Comparison of ENCODE assay signal across 8 mouse cellular contexts in the genomic region with DNA sequence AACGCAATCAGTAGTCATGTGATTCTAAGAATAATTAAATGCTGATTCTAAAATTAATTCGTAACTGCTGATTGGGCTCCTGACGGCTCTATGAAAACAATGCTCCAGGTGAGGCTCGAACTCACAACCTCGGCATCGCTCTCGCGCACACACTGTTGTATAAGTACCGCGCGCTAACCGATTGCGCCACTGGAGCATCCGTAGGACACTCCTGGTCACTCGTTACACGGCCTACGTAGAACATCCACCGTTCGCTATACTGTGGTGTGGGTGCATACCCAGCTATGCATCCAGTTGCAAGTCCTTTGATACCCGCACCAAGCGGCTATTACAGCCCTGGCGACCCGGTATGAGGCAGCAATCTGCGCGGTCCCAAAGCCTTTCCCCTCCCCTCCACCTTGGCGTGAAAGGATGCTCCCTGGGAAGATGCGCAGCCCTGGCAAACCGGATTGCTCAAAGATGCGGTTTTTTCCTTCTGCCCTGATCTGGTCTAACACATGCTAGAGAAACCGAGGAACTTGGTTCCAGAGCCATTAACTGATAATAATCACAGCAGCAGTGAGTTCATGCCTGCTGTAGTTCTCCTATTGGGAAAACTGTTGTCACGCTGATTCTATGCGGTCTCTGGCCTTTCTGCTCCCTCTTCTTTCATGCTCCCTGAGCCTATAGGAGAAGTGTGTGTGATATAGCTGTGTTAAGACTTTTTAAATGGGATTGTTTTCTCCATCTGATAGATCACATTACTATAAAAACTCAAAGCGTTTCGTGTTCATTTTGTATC. TPM values are rescaled to one million over a fixed set of nuclear protein-coding genes. Genes with fewer than 3 reads are reported as not detected.
DNase-seq lines count a peak whose midpoint lies in the region; ATAC-seq and TF ChIP-seq lines count a peak whose summit lies in the region.

No protein-coding gene starts in this region.

- H3K27ac ChIP-seq in heart, embryonic 16.5 days (ENCODE audit: low read length), result no peak overlapping the region
- no peak overlapping the region for H3K27ac ChIP-seq in cortical plate, adult 2 months (ENCODE audit: insufficient read depth, low read length)
- no peak overlapping the region for H3K27ac ChIP-seq in hindbrain, embryonic 12.5 days
- H3K27ac ChIP-seq in limb, embryonic 13.5 days, result no peak overlapping the region

- no peaks in the 10 kb centered on the region for H3K9me3 ChIP-seq in heart, embryonic 16.5 days (replicated peaks; ENCODE audit: control insufficient read depth, low read length)
- H3K9me3 ChIP-seq in hindbrain, embryonic 12.5 days (replicated peaks), result no peaks in the 10 kb centered on the region
- no peaks in the 10 kb centered on the region for H3K9me3 ChIP-seq in limb, embryonic 13.5 days

- ATAC-seq in heart, embryonic 16.5 days (replicated peaks; ENCODE audit: extremely low read depth, insufficient read depth, low FRiP score), result no peak; the same call in 1 of the 2 replicates
- ATAC-seq in hindbrain, embryonic 12.5 days (ENCODE audit: low FRiP score), result peak; percentile 93
- ATAC-seq in limb, embryonic 13.5 days (ENCODE audit: low FRiP score, low read depth), result peak; percentile 64; the same call in 1 of the 2 replicates

- peak overlapping the region; percentile 37 for H3K4me3 ChIP-seq in heart, embryonic 16.5 days (ENCODE audit: low read length)
- H3K4me3 ChIP-seq in cortical plate, adult 2 months (ENCODE audit: insufficient read depth, low read length), result peak overlapping the region; percentile 49
- peak overlapping the region; percentile 32 for H3K4me3 ChIP-seq in hindbrain, embryonic 12.5 days
- H3K4me3 ChIP-seq in limb, embryonic 13.5 days, result peak overlapping the region; percentile 31

- no peak for DNase-seq in heart, postnatal 4 days
- DNase-seq in retina, postnatal 1 day, result peak; percentile 65
- DNase-seq in ovary, adult 18-20 months (ENCODE audit: low spot score), result no peak
- DNase-seq in urinary bladder, postnatal 36 days (ENCODE audit: low spot score in 2 of 2), result no peak

- 0 out of 2 replicates have a peak, but pooled peaks cover 2% of the 10 kb centered on the region for H3K4me1 ChIP-seq in heart, embryonic 16.5 days (ENCODE audit: control insufficient read depth, insufficient read depth, low read length)
- H3K4me1 ChIP-seq in cortical plate, adult 2 months (ENCODE audit: control insufficient read depth, insufficient read depth, low read length), result no peaks in the 10 kb centered on the region
- peaks cover 2% of the 10 kb centered on the region; the same call in 1 of the 2 replicates for H3K4me1 ChIP-seq in hindbrain, embryonic 12.5 days
- 0 out of 2 replicates have a peak, but pooled peaks cover 5% of the 10 kb centered on the region for H3K4me1 ChIP-seq in limb, embryonic 13.5 days

- WGBS in heart, embryonic 16.5 days, result 4% methylated on average over 34 of the region's 34 CpGs
- WGBS in hindbrain, embryonic 12.5 days, result 2% methylated on average over 34 of the region's 34 CpGs
- 2% methylated on average over 34 of the region's 34 CpGs for WGBS in limb, embryonic 13.5 days

- no peaks in the 10 kb centered on the region for H3K36me3 ChIP-seq in heart, embryonic 16.5 days (ENCODE audit: control insufficient read depth, insufficient read depth)
- no peaks in the 10 kb centered on the region for H3K36me3 ChIP-seq in hindbrain, embryonic 12.5 days
- H3K36me3 ChIP-seq in limb, embryonic 13.5 days, result no peaks in the 10 kb centered on the region

- H3K27me3 ChIP-seq in heart, embryonic 16.5 days (ENCODE audit: control insufficient read depth, insufficient read depth, low read length), result no peaks in the 10 kb centered on the region; the same call in 1 of the 2 replicates
- no peaks in the 10 kb centered on the region; the same call in 1 of the 2 replicates for H3K27me3 ChIP-seq in hindbrain, embryonic 12.5 days
- peaks cover 8% of the 10 kb centered on the region for H3K27me3 ChIP-seq in limb, embryonic 13.5 days

- TF ChIP-seq CTCF in cortical plate, adult 2 months (IDR thresholded peaks at IDR 0.05; ENCODE audit: extremely low read depth, insufficient read depth, low read length), result no peak

- no peak overlapping the region for H3K9ac ChIP-seq in heart, embryonic 16.5 days (ENCODE audit: low read length)
- peak overlapping the region; percentile 23; the same call in 1 of the 2 replicates for H3K9ac ChIP-seq in hindbrain, embryonic 12.5 days
- no peak overlapping the region for H3K9ac ChIP-seq in limb, embryonic 13.5 days

- peak overlapping the region; percentile 65 for H3K4me2 ChIP-seq in heart, embryonic 16.5 days (ENCODE audit: low read depth, low read length)
- peak overlapping the region; percentile 49 for H3K4me2 ChIP-seq in hindbrain, embryonic 12.5 days (replicated peaks)
- peak overlapping the region; percentile 57 for H3K4me2 ChIP-seq in limb, embryonic 13.5 days (replicated peaks)

- no peak for TF ChIP-seq POLR2A in cortical plate, adult 2 months (IDR thresholded peaks at IDR 0.05; ENCODE audit: extremely low read depth, insufficient read depth, low read length)

RNA-seq across cellular contexts. Expression of a gene that starts 23.6 kb away (rescaled TPM):
- not detected in 2 replicates for polyA plus RNA-seq in heart, embryonic 16.5 days (2015; fragmentation: Nextera tagmentation; extraction: Ambion mirVana)
- total RNA-seq in heart, postnatal 4 days (2021), result not detected
- not detected in 2 replicates for polyA plus RNA-seq in cortical plate, adult 2 months (2012; rRNA removed)
- polyA plus RNA-seq in hindbrain, embryonic 12.5 days (2016; fragmentation: Nextera tagmentation; extraction: Ambion mirVana), result not detected in 2 replicates
- not detected in 2 replicates for polyA plus RNA-seq in limb, embryonic 13.5 days (2015; fragmentation: Nextera tagmentation; extraction: Ambion mirVana)

RNA-seq across cellular contexts. Expression of a gene that starts 34.8 kb away (rescaled TPM):
- not detected in 2 replicates for polyA plus RNA-seq in heart, embryonic 16.5 days (2015; fragmentation: Nextera tagmentation; extraction: Ambion mirVana)
- not detected for total RNA-seq in heart, postnatal 4 days (2021)
- not detected in 2 replicates for polyA plus RNA-seq in cortical plate, adult 2 months (2012; rRNA removed)
- polyA plus RNA-seq in hindbrain, embryonic 12.5 days (2016; fragmentation: Nextera tagmentation; extraction: Ambion mirVana), result not detected in 2 replicates
- polyA plus RNA-seq in limb, embryonic 13.5 days (2015; fragmentation: Nextera tagmentation; extraction: Ambion mirVana), result not detected in 2 replicates

RNA-seq across cellular contexts. Expression of a gene that starts 56.6 kb away (rescaled TPM):
- polyA plus RNA-seq in heart, embryonic 16.5 days (2015; fragmentation: Nextera tagmentation; extraction: Ambion mirVana), result not detected in 2 replicates
- not detected for total RNA-seq in heart, postnatal 4 days (2021)
- polyA plus RNA-seq in cortical plate, adult 2 months (2012; rRNA removed), result not detected in 2 replicates
- not detected in 2 replicates for polyA plus RNA-seq in hindbrain, embryonic 12.5 days (2016; fragmentation: Nextera tagmentation; extraction: Ambion mirVana)
- polyA plus RNA-seq in limb, embryonic 13.5 days (2015; fragmentation: Nextera tagmentation; extraction: Ambion mirVana), result not detected in 2 replicates
